Mouse (Mus musculus): ENCODE results near the gene Il27. TPM values are rescaled to one million over a fixed set of nuclear protein-coding genes. Genes with fewer than 3 reads are reported as not detected.
A peak's percentile ranks its signal among the peaks of the same experiment; 100 is the strongest.

Gene Il27
- polyA plus RNA-seq, 1 experiment from 2014 or later = not detected

- no peak overlapping the region for H3K4me3 ChIP-seq
- ATAC-seq (ENCODE audit: low read depth) = no peak
- H3K27me3 ChIP-seq = no peaks in the 10 kb centered on the region
- H3K4me1 ChIP-seq (replicated peaks) = peaks cover 11% of the 10 kb centered on the region
- H3K9ac ChIP-seq = no peak overlapping the region
- no peaks in the 10 kb centered on the region for H3K9me3 ChIP-seq
- 45% methylated on average over 8 of the region's 8 CpGs for WGBS
- no peak overlapping the region for H3K4me2 ChIP-seq
- no peak overlapping the region for H3K27ac ChIP-seq (replicated peaks)
- H3K36me3 ChIP-seq = peaks cover 38% of the 10 kb centered on the region
Measured at GRCm38 (mm10) chr7:126576946-126577345, 17.8 kb downstream of the Il27 start.

DNA sequence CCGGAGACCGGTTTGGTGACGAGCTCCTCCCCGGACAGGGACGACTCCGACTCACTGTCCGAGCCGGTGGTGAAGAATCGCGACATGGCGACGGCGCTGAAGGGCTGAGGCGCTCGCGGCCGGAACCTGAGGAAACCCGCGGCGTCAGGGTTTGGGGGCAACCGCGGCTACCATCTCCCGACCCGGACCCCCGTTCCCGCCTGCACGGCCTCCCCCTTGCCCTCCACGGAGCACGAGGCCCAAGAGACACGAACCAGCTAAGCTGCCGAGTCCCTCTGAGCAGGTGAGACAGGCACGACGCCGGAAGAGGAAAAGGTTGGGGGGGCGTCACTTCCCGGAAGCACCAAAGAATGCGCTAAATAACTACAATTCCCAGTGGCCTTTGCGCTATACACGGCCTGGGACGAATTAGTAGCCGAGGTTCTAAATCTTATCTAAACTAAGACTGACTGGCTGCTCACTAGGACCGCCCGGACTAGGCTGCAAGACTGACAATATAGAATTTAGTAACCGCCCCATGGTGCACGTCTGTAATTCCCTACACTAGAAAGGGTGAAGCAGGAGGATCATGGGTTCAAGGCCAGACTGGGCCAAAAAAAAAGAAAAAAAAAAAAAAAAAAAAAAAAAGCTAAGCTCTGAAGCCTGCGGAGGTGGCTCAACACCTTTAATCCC is 28.5 kb downstream of the Il27 start, which contains the start of gene Eif3c:
Gene Eif3c, minus strand, starts transcription at position 318 of the 672 bp plus-strand sequence.
- whole genome bisulfite sequencing = under 1% methylated on average over 46 of the region's 46 CpGs
- peaks cover 12% of the 10 kb centered on the region for H3K4me1 ChIP-seq (replicated peaks)
- H3K4me3 ChIP-seq = peak within 1 kb of the TSS; percentile 98
- peaks cover 35% of the 10 kb centered on the region for H3K36me3 ChIP-seq
- peak within 1 kb of the TSS; percentile 91 for H3K9ac ChIP-seq
- no peaks in the 10 kb centered on the region for H3K27me3 ChIP-seq
- H3K9me3 ChIP-seq = no peaks in the 10 kb centered on the region
- H3K4me2 ChIP-seq = peak within 1 kb of the TSS; percentile 87
- ATAC-seq (ENCODE audit: low read depth) = peak; percentile 98
- H3K27ac ChIP-seq (replicated peaks) = peak within 1 kb of the TSS; percentile 79

DNA sequence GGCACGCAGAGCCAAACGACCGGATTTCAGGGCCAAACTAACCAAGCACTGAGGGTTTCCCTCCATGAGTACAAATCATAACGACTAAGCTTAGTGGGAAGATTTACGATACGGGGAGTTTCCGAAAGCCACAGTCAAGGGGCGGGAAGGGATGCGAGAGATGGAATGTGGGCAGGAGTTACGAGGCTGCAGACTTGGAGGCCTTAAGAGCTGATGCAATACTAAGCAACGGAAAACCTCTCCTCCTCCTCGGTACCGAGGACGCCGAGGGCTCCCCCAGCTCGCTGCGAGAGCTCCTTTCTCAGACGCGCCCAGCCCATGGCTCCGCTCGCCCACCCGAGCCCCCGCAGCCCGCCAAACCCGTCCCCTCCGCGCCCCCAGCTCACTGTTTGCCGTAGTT is 29.0 kb downstream of the Il27 start:
- WGBS = under 1% methylated on average over 27 of the region's 28 CpGs
- peak overlapping the region; percentile 87 for H3K4me2 ChIP-seq
- no peaks in the 10 kb centered on the region for H3K9me3 ChIP-seq
- peak overlapping the region; percentile 91 for H3K9ac ChIP-seq
- no peaks in the 10 kb centered on the region for H3K27me3 ChIP-seq
- ATAC-seq (ENCODE audit: low read depth) = peak; percentile 10; the same call in 1 of the 2 replicates
- H3K4me1 ChIP-seq (replicated peaks) = peaks cover 12% of the 10 kb centered on the region
- peak overlapping the region; percentile 98 for H3K4me3 ChIP-seq
- peak overlapping the region; percentile 79 for H3K27ac ChIP-seq (replicated peaks)
- peaks cover 40% of the 10 kb centered on the region for H3K36me3 ChIP-seq

GRCm38 (mm10) chr7:126556635-126557034 is 38.1 kb downstream of the Il27 start:
- H3K4me1 ChIP-seq (replicated peaks) = no peaks in the 10 kb centered on the region
- ATAC-seq (ENCODE audit: low read depth) = no peak
- 95% methylated on average over 5 of the region's 5 CpGs for WGBS
- H3K4me3 ChIP-seq = no peak overlapping the region
- no peak overlapping the region for H3K4me2 ChIP-seq
- no peaks in the 10 kb centered on the region for H3K9me3 ChIP-seq
- no peak overlapping the region for H3K27ac ChIP-seq (replicated peaks)
- peaks cover 97% of the 10 kb centered on the region for H3K36me3 ChIP-seq
- H3K9ac ChIP-seq = no peak overlapping the region
- no peaks in the 10 kb centered on the region for H3K27me3 ChIP-seq

GRCm38 (mm10) chr7:126554796-126555195 is 39.9 kb downstream of the Il27 start:
- WGBS = 97% methylated on average over 1 of the region's 1 CpGs
- no peak overlapping the region for H3K4me2 ChIP-seq
- H3K4me3 ChIP-seq = no peak overlapping the region
- H3K9ac ChIP-seq = no peak overlapping the region
- no peak overlapping the region for H3K27ac ChIP-seq (replicated peaks)
- no peaks in the 10 kb centered on the region for H3K4me1 ChIP-seq (replicated peaks)
- no peaks in the 10 kb centered on the region for H3K27me3 ChIP-seq
- H3K9me3 ChIP-seq = no peaks in the 10 kb centered on the region
- H3K36me3 ChIP-seq = peaks cover 97% of the 10 kb centered on the region
- ATAC-seq (ENCODE audit: low read depth) = no peak

DNA sequence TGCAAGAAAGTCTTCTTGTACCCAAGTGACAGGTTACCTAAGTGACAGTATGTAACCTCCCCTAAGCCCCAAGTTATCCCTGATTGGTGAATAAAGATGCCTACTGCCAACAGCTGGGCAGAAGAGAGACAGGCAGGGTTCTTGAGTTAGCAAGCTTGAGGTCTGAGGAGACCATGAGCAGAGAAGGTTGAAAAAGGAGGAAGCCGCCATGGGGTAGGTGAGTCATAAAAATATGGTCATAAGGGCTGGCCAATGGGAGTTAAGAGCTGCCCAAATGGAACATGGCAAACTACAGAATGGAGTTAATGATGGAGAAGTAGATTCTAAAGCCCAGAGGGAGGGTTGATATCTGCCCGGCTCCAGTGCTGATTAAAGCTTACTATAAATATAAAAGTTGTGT is 49.1 kb downstream of the Il27 start:
- Histone ChIP-seq H3K9ac (no peak overlapping the region), H3K4me2 (no peak overlapping the region), H3K27ac (replicated peaks) (no peak overlapping the region), H3K9me3 (no peaks in the 10 kb centered on the region), H3K36me3 (peaks cover 66% of the 10 kb centered on the region), H3K27me3 (no peaks in the 10 kb centered on the region), H3K4me3 (no peak overlapping the region), H3K4me1 (replicated peaks) (no peaks in the 10 kb centered on the region)
- no peak for ATAC-seq (ENCODE audit: low read depth)
- 89% methylated on average over 2 of the region's 2 CpGs for WGBS

DNA sequence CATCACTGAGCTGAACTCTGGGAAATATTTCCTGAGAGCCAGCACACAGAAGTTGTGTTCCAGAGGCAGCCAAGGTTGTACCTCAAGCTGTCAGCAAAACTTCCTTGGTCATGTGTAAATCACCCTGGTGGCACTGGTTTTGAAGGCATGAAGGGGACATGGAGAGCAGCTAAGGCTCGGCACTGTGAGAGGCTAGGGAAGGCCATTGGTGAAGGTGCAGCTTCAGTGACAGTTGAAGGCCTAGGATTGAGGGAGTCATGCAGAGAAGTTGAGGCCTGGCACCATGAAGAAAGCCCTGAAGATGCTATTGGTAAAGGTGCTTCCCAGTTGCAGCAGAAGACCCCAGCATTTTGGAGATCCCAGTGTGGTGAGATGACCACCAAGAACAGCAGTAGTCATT is 53.1 kb downstream of the Il27 start:
- no peak for ATAC-seq (ENCODE audit: low read depth)
- no peak overlapping the region for H3K4me2 ChIP-seq
- no peaks in the 10 kb centered on the region for H3K4me1 ChIP-seq (replicated peaks)
- H3K9me3 ChIP-seq = no peaks in the 10 kb centered on the region
- H3K4me3 ChIP-seq = no peak overlapping the region
- H3K9ac ChIP-seq = no peak overlapping the region
- 90% methylated on average over 1 of the region's 1 CpGs for WGBS
- peaks cover 6% of the 10 kb centered on the region for H3K27me3 ChIP-seq
- H3K27ac ChIP-seq (replicated peaks) = no peak overlapping the region
- peaks cover 26% of the 10 kb centered on the region for H3K36me3 ChIP-seq

Small RNAs within 50 kb of the gene (microRNA-seq; reads per million reads assigned to microRNA genes)
- 1.3 reads per million for gene Mir7059

Other genes with a start within 250 kb of the Il27 start
- gene Lat, start 225.4 kb downstream of the Il27 start, polyA plus RNA-seq (2015; fragmentation: Nextera tagmentation; extraction: Ambion mirVana) = 1.2 and 1.5 TPM in 2 replicates
- gene Spns1, start 217.5 kb downstream of the Il27 start, polyA plus RNA-seq (2015; fragmentation: Nextera tagmentation; extraction: Ambion mirVana) = 68.5 and 73.0 TPM in 2 replicates
- gene Nfatc2ip, start 198.2 kb downstream of the Il27 start, polyA plus RNA-seq (2015; fragmentation: Nextera tagmentation; extraction: Ambion mirVana) = 3.1 and 3.5 TPM in 2 replicates
- 0.07 TPM in 1 of 2 replicates, not detected in the other for gene Cd19, start 180.1 kb downstream of the Il27 start, polyA plus RNA-seq (2015; fragmentation: Nextera tagmentation; extraction: Ambion mirVana)
- gene Rabep2, start 166.2 kb downstream of the Il27 start, polyA plus RNA-seq (2015; fragmentation: Nextera tagmentation; extraction: Ambion mirVana) = 24.6 and 25.6 TPM in 2 replicates
- 2.1 and 11.5 TPM in 2 replicates for gene Atp2a1, start 131.8 kb downstream of the Il27 start, polyA plus RNA-seq (2015; fragmentation: Nextera tagmentation; extraction: Ambion mirVana)
- gene Sh2b1, start 119.5 kb downstream of the Il27 start, polyA plus RNA-seq (2015; fragmentation: Nextera tagmentation; extraction: Ambion mirVana) = 60.2 and 62.3 TPM in 2 replicates
- gene Tufm, start 107.6 kb downstream of the Il27 start, polyA plus RNA-seq (2015; fragmentation: Nextera tagmentation; extraction: Ambion mirVana) = 122 and 144 TPM in 2 replicates
- gene Atxn2l, start 91.5 kb downstream of the Il27 start, polyA plus RNA-seq (2015; fragmentation: Nextera tagmentation; extraction: Ambion mirVana) = 68.2 and 83.1 TPM in 2 replicates
- 188 and 200 TPM in 2 replicates for gene Eif3c, start 28.5 kb downstream of the Il27 start, polyA plus RNA-seq (2015; fragmentation: Nextera tagmentation; extraction: Ambion mirVana)
- gene Apobr, start 10.0 kb downstream of the Il27 start, polyA plus RNA-seq (2015; fragmentation: Nextera tagmentation; extraction: Ambion mirVana) = 0.29 and 0.95 TPM in 2 replicates
- gene Cln3, start 9.1 kb downstream of the Il27 start, polyA plus RNA-seq (2015; fragmentation: Nextera tagmentation; extraction: Ambion mirVana) = 26.3 and 27.9 TPM in 2 replicates
- 7.1 and 9.6 TPM in 2 replicates for gene Nupr1, start 35.9 kb upstream of the Il27 start, polyA plus RNA-seq (2015; fragmentation: Nextera tagmentation; extraction: Ambion mirVana)
- gene Sgf29, start 54.4 kb upstream of the Il27 start, polyA plus RNA-seq (2015; fragmentation: Nextera tagmentation; extraction: Ambion mirVana) = 48.3 and 51.3 TPM in 2 replicates
- 1.4 and 2.1 TPM in 2 replicates for gene Sult1a1, start 81.5 kb upstream of the Il27 start, polyA plus RNA-seq (2015; fragmentation: Nextera tagmentation; extraction: Ambion mirVana)
- gene Bola2, start 100.5 kb upstream of the Il27 start, polyA plus RNA-seq (2015; fragmentation: Nextera tagmentation; extraction: Ambion mirVana) = 109 and 143 TPM in 2 replicates
- 16.2 and 20.5 TPM in 2 replicates for gene Slx1b, start 100.8 kb upstream of the Il27 start, polyA plus RNA-seq (2015; fragmentation: Nextera tagmentation; extraction: Ambion mirVana)
- gene Coro1a, start 112.8 kb upstream of the Il27 start, polyA plus RNA-seq (2015; fragmentation: Nextera tagmentation; extraction: Ambion mirVana) = 92.4 and 107 TPM in 2 replicates
- 97.6 and 108 TPM in 2 replicates for gene Mapk3, start 164.7 kb upstream of the Il27 start, polyA plus RNA-seq (2015; fragmentation: Nextera tagmentation; extraction: Ambion mirVana)
- gene Gdpd3, start 171.4 kb upstream of the Il27 start, polyA plus RNA-seq (2015; fragmentation: Nextera tagmentation; extraction: Ambion mirVana) = 0.56 and 1.5 TPM in 2 replicates
- gene Ypel3, start 182.0 kb upstream of the Il27 start, polyA plus RNA-seq (2015; fragmentation: Nextera tagmentation; extraction: Ambion mirVana) = 204 and 215 TPM in 2 replicates
- 0.25 and 0.66 TPM in 2 replicates for gene Tbx6, start 186.5 kb upstream of the Il27 start, polyA plus RNA-seq (2015; fragmentation: Nextera tagmentation; extraction: Ambion mirVana)
- gene Ppp4c, start 197.6 kb upstream of the Il27 start, polyA plus RNA-seq (2015; fragmentation: Nextera tagmentation; extraction: Ambion mirVana) = 216 and 230 TPM in 2 replicates
- 36.8 and 40.6 TPM in 2 replicates for gene Fam57b, start 202.7 kb upstream of the Il27 start, polyA plus RNA-seq (2015; fragmentation: Nextera tagmentation; extraction: Ambion mirVana)
- gene 4930451I11Rik, start 236.7 kb upstream of the Il27 start, polyA plus RNA-seq (2015; fragmentation: Nextera tagmentation; extraction: Ambion mirVana) = not detected in 2 replicates